Mouse (Mus musculus) limb, embryonic 14.5 days (tissue): ENCODE results near the gene Evpl. TPM values are rescaled to one million over a fixed set of nuclear protein-coding genes. Genes with fewer than 3 reads are reported as not detected.

Experiments
- ATAC-seq: fragments of 200-750 bp; cut with Nextera tagmentation; 2 replicates; pipeline ENCODE4 v1.8.0; 2017; ENCODE audit warnings: low read depth, moderate number of reproducible peaks, moderate TSS enrichment; ENCODE audit not compliant: low FRiP score
- DNase-seq: peaks from one replicate; pipeline ENCODE4 v3.0.0-alpha.2; 2015; ENCODE audit warnings: low spot score
- H3K27ac ChIP-seq: fragments of 300-500 bp; sonication (generic); replicated peaks from 2 replicates; pipeline ENCODE4 v1.5.1; 2014; ENCODE audit warnings: low read depth, mild to moderate bottlenecking, low read length, moderate library complexity, mixed read lengths
- H3K27me3 ChIP-seq: fragments of 300-500 bp; sonication (generic); 2 replicates; pipeline ENCODE4 v1.6.1; 2014; ENCODE audit warnings: low read length, mixed read lengths; ENCODE audit not compliant: control insufficient read depth, insufficient read depth
- H3K36me3 ChIP-seq: fragments of 300-500 bp; sonication (generic); 2 replicates; pipeline ENCODE4 v1.6.1; 2014; ENCODE audit warnings: mild to moderate bottlenecking, low read length, moderate library complexity, mixed read lengths; ENCODE audit not compliant: control insufficient read depth, insufficient read depth
- H3K4me1 ChIP-seq: fragments of 300-500 bp; sonication (generic); 2 replicates; pipeline ENCODE4 v1.6.1; 2014; ENCODE audit warnings: antibody characterized with exemption, low read length, mixed read lengths; ENCODE audit not compliant: control insufficient read depth, insufficient read depth
- H3K4me2 ChIP-seq: fragments of 300-500 bp; sonication (generic); replicated peaks from 2 replicates; pipeline ENCODE4 v1.6.1; 2014; ENCODE audit warnings: low read depth, mild to moderate bottlenecking, low read length, moderate library complexity; ENCODE audit not compliant: severe bottlenecking
- H3K4me3 ChIP-seq: fragments of 300-500 bp; sonication (generic); replicated peaks from 2 replicates; pipeline ENCODE4 v1.5.1; 2014; ENCODE audit warnings: low read length
- H3K9ac ChIP-seq: fragments of 300-500 bp; sonication (generic); 2 replicates; pipeline ENCODE4 v1.6.1; 2014; ENCODE audit warnings: mild to moderate bottlenecking, low read depth, low read length, moderate library complexity; ENCODE audit not compliant: severe bottlenecking
- H3K9me3 ChIP-seq: fragments of 300-500 bp; sonication (generic); 2 replicates; pipeline ENCODE4 v1.6.1; 2016; ENCODE audit warnings: low read length; ENCODE audit not compliant: control insufficient read depth
- POLR2A ChIP-seq: fragments of 200-500 bp; IDR thresholded peaks from 2 replicates; pipeline ENCODE4 v1.8.0; 2012; ENCODE audit warnings: inconsistent platforms, mild to moderate bottlenecking, moderate library complexity, borderline replicate concordance; ENCODE audit not compliant: insufficient read depth, insufficient read length; ENCODE audit errors: extremely low read depth
- WGBS: fragments of 180-500 bp; shearing (Covaris S2); extraction: QIAGEN DNeasy Blood & Tissue Kit; methylation state at CpG from one replicate; pipeline ENCODE4 v1.1.7; 2014; 5-methylcytosine and 5-hydroxymethylcytosine counted together
- polyA plus RNA-seq, 2 experiments: library from polyadenylated mRNA; depleted of rRNA in 1 of 2; stranded (reverse) in 1 of 2; unstranded in 1 of 2; fragments of >200 nt; fragmentation: Nextera tagmentation in 1 of 2; extraction: Ambion mirVana in 1 of 2; gene quantifications; 2 replicates each; pipeline versions ENCODE4 v1.2.1 to v1.2.3; 2012 to 2014

Evpl gene
- polyA plus RNA-seq, 2 experiments: 8.2 to 21.8 TPM

DNA sequence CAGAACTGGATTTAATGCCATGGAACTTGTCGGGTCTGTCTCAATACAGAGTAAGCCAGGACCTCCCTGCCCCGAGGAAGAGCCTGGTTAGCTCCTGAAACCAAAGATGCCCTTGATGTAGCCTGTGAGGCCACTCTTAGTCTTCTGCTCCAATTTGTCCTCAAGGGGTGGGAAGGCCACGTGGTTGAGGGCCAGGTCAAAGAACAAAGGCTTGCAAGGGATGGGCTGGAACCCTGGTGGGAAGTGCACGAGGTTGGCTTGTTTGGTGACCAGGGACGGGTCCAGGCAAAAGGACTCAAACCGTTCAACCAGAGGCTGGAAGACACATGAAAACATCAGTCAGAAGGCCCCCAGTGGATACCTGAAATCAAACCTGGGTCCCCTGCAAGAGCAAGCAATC is 7.7 kb upstream of the Evpl start:
- Histone ChIP-seq H3K27ac (no peak overlapping the region), H3K36me3 (peaks cover 72% of the 10 kb centered on the region), H3K27me3 (no peaks in the 10 kb centered on the region), H3K9ac (no peak overlapping the region), H3K9me3 (no peaks in the 10 kb centered on the region), H3K4me2 (no peak overlapping the region), H3K4me1 (peaks cover 8% of the 10 kb centered on the region), H3K4me3 (no peak overlapping the region)
- 76% methylated on average over 5 of the region's 6 CpGs for WGBS
- TF ChIP-seq POLR2A: no peak
- DNase-seq: no peak
- ATAC-seq: no peak

DNA sequence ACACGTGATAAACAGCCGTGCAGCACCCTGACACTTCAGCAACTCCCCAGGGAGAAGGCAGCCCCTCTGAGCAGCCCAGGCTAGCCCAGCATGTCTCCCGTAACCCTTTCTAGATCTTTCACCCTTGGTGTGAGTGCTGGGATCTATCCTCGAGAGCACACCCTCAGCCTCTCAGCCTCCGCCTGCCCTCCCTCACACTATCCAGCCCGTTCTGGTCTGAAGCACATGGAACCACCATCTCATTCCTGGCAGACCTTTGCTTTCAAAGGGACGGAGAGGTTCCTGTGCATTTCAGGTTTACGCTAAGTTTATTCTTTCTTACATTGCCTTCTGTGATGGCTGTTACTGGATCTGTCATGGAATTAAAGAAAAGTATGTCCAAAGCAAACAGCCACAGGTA is 6.7 kb upstream of the Evpl start:
- Histone ChIP-seq H3K9ac (no peak overlapping the region), H3K9me3 (no peaks in the 10 kb centered on the region), H3K27me3 (no peaks in the 10 kb centered on the region), H3K4me2 (no peak overlapping the region), H3K36me3 (peaks cover 61% of the 10 kb centered on the region), H3K4me1 (peaks cover 8% of the 10 kb centered on the region), H3K27ac (no peak overlapping the region), H3K4me3 (no peak overlapping the region)
- 65% methylated on average over 8 of the region's 8 CpGs for WGBS
- no peak for TF ChIP-seq POLR2A
- no peak for ATAC-seq
- DNase-seq: no peak

DNA sequence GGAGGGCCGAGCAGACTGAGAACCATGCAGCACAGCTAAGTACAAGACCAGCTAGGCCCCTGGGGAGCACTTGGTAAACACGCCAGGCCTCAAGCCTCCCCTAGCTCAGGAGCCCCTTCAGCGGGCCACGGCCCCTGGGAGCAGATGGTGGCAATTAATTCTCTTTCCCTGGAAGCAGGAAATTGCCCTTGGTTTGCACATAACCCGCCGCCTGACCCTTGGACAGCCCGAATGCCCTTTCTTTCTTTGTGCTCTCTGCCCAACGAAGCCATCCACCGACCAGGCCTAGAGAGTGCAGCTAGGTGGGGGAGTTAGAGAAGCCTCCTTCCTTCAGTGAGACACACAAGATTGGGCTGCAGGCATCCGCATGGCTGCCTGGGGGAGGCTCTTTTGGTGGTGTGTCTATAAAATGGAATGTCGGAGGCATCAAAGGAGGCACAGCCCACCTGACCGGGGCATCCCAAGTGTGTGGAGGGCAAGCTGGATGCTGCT is 3.9 kb upstream of the Evpl start:
- Histone ChIP-seq H3K9ac (peak overlapping the region; percentile 31; the same call in 1 of the 2 replicates), H3K4me1 (peaks cover 14% of the 10 kb centered on the region), H3K4me2 (no peak overlapping the region), H3K27me3 (peaks cover 10% of the 10 kb centered on the region; the same call in 1 of the 2 replicates), H3K27ac (no peak overlapping the region), H3K9me3 (no peaks in the 10 kb centered on the region), H3K36me3 (peaks cover 33% of the 10 kb centered on the region), H3K4me3 (no peak overlapping the region)
- TF ChIP-seq POLR2A: no peak
- no peak for ATAC-seq
- DNase-seq: no peak
- 14% methylated on average over 12 of the region's 12 CpGs for WGBS

DNA sequence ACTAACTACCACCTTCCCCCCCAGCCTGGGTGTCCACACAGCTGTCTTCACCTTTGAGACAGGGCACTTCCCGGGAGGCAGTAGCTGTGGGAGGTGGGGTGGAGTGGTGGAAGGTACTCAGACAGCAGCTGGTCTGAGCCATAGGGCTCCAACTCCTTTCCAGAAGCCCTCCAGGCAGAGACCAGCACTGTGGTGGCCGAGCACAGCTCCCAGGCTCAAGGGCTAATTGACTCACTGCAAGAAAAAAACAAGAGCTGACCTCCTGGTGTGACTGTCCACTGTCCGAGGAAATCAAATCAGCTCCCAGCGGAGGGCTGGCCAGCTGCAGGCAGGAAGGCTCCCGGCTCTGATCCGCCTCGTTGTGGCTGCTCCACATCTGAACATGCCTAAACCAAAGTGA is 1.9 kb upstream of the Evpl start:
- no peak for TF ChIP-seq POLR2A
- no peak overlapping the region for H3K4me2 ChIP-seq
- peaks cover 13% of the 10 kb centered on the region for H3K36me3 ChIP-seq
- H3K27me3 ChIP-seq: peaks cover 10% of the 10 kb centered on the region; the same call in 1 of the 2 replicates
- H3K9ac ChIP-seq: no peak overlapping the region
- no peak overlapping the region for H3K27ac ChIP-seq
- no peaks in the 10 kb centered on the region for H3K9me3 ChIP-seq
- 17% methylated on average over 7 of the region's 7 CpGs for WGBS
- peaks cover 14% of the 10 kb centered on the region for H3K4me1 ChIP-seq
- H3K4me3 ChIP-seq: no peak overlapping the region
- ATAC-seq: no peak
- DNase-seq: no peak

DNA sequence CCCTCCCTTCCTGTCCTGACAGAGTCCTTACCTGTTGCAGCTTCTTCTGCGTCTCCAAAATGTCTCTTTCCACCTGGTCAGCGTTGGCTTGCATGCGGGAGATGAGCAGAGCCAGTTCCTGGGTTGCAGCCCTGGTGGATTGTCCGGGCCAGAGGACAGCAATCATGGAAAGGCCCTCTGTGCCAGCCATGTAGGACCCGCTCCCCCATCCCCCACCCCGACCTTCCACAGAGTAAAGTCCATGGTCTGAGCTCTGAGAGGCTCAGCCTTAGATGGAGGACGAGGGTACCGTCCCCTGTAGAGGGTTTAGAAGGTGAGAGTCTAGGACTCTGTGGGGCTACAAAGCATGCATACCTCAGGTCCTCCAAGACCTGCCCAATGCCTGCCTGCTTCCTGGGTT is 3.0 kb downstream of the Evpl start:
- 89% methylated on average over 8 of the region's 8 CpGs for WGBS
- H3K36me3 ChIP-seq: no peaks in the 10 kb centered on the region
- TF ChIP-seq POLR2A: no peak
- DNase-seq: no peak
- no peak for ATAC-seq
- no peaks in the 10 kb centered on the region for H3K9me3 ChIP-seq
- no peak overlapping the region for H3K4me3 ChIP-seq
- H3K27ac ChIP-seq: no peak overlapping the region
- no peak overlapping the region for H3K9ac ChIP-seq
- H3K27me3 ChIP-seq: peaks cover 10% of the 10 kb centered on the region; the same call in 1 of the 2 replicates
- H3K4me2 ChIP-seq: no peak overlapping the region
- peaks cover 6% of the 10 kb centered on the region; the same call in 1 of the 2 replicates for H3K4me1 ChIP-seq
